Mouse (Mus musculus) heart, embryonic 12.5 days (tissue): ENCODE measurements around the gene Ltbp2. TPM values are rescaled to one million over a fixed set of nuclear protein-coding genes. Genes with fewer than 3 reads are reported as not detected.

ENCODE experiments used
- ATAC-seq: fragments of 200-750 bp; cut with Nextera tagmentation; 2 replicates; pipeline ENCODE4 v1.8.0; 2017; ENCODE audit warnings: moderate TSS enrichment, moderate library complexity; ENCODE audit not compliant: insufficient number of reproducible peaks, low FRiP score
- H3K27ac ChIP-seq: fragments of 300-500 bp; sonication (generic); 2 replicates; pipeline ENCODE4 v1.5.1; 2016; ENCODE audit warnings: mild to moderate bottlenecking, moderate library complexity; ENCODE audit not compliant: poor library complexity, severe bottlenecking
- H3K27me3 ChIP-seq: fragments of 300-500 bp; sonication (generic); replicated peaks from 2 replicates; pipeline ENCODE4 v1.6.1; 2016; ENCODE audit warnings: mild to moderate bottlenecking, moderate library complexity
- H3K36me3 ChIP-seq: fragments of 300-500 bp; sonication (generic); 2 replicates; pipeline ENCODE4 v1.6.1; 2016; ENCODE audit warnings: mild to moderate bottlenecking, moderate library complexity
- H3K4me1 ChIP-seq: fragments of 300-500 bp; sonication (generic); replicated peaks from 2 replicates; pipeline ENCODE4 v1.6.1; 2016; ENCODE audit warnings: mild to moderate bottlenecking
- H3K4me2 ChIP-seq: fragments of 300-500 bp; sonication (generic); 2 replicates; pipeline ENCODE4 v1.6.1; 2016; ENCODE audit warnings: mild to moderate bottlenecking, moderate library complexity
- H3K4me3 ChIP-seq: fragments of 300-500 bp; sonication (generic); 2 replicates; pipeline ENCODE4 v1.5.1; 2016; ENCODE audit warnings: mild to moderate bottlenecking
- H3K9ac ChIP-seq: fragments of 300-500 bp; sonication (generic); 2 replicates; pipeline ENCODE4 v1.6.1; 2016; ENCODE audit warnings: mild to moderate bottlenecking, moderate library complexity
- H3K9me3 ChIP-seq: fragments of 300-500 bp; sonication (generic); replicated peaks from 2 replicates; pipeline ENCODE4 v1.6.1; 2016; ENCODE audit warnings: mild to moderate bottlenecking, moderate library complexity
- WGBS: fragments of 180-500 bp; shearing (Covaris S2); methylation state at CpG from one replicate; pipeline ENCODE4 v1.1.7; 2016; 5-methylcytosine and 5-hydroxymethylcytosine counted together
- polyA plus RNA-seq: library from polyadenylated mRNA; unstranded; fragments of >200 nt; fragmentation: Nextera tagmentation; extraction: Ambion mirVana; gene quantifications from 2 replicates; pipeline ENCODE4 v1.2.1, GENCODE M21; 2016

Ltbp2 gene
- polyA plus RNA-seq, 1 experiment from 2014 or later = 0.68 TPM

DNA sequence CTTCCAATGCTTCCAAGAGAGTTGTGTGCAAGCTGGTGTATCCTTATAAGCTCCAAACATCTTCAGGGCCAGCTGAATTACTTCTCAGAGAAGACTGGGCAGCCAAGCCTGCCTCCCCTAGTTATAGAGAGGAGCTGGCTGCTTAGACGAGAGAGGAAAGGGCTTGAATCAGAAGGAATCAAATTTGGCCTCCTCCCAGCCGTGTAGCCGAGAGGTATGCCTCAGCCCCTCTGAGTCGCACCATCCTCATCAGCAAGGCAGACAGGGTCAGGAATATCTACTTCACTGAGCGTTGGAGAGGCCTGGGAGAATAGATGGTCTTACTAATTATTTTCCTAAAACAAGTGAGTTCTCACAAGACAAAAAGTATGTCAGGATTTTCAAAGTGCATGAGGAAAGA, 40.7 kb downstream of the Ltbp2 start:
- no peaks in the 10 kb centered on the region for H3K9me3 ChIP-seq
- H3K27ac ChIP-seq = no peak overlapping the region
- peaks cover 15% of the 10 kb centered on the region; the same call in 1 of the 2 replicates for H3K27me3 ChIP-seq
- WGBS = 70% methylated on average over 5 of the region's 5 CpGs
- H3K4me1 ChIP-seq = peaks cover 14% of the 10 kb centered on the region
- no peak for ATAC-seq
- no peak overlapping the region for H3K9ac ChIP-seq
- H3K4me3 ChIP-seq = no peak overlapping the region
- H3K36me3 ChIP-seq = no peaks in the 10 kb centered on the region
- H3K4me2 ChIP-seq = no peak overlapping the region

DNA sequence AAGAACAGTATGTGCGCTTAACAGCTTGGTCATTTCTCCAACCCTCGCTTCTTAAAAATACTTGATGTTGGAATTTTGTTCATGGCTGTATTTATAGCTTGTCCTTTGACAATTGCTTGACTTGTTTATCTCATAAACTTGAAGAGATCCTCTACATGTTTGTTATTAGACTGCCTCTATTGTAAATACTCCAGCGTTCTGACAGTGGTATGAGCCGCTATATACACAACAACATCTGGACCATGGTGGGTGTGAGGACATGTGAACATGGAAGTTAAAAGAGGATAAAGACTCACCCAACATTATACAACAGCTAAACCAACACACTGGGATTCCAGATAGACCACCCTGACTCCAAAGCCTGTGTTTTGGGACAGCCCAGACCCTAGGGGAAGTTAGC, 41.6 kb downstream of the Ltbp2 start:
- Histone ChIP-seq H3K4me3 (no peak overlapping the region), H3K9me3 (no peaks in the 10 kb centered on the region), H3K27me3 (peaks cover 24% of the 10 kb centered on the region), H3K36me3 (no peaks in the 10 kb centered on the region), H3K27ac (no peak overlapping the region), H3K4me1 (peaks cover 16% of the 10 kb centered on the region), H3K9ac (no peak overlapping the region), H3K4me2 (no peak overlapping the region)
- no peak for ATAC-seq
- 87% methylated on average over 4 of the region's 4 CpGs for WGBS

DNA sequence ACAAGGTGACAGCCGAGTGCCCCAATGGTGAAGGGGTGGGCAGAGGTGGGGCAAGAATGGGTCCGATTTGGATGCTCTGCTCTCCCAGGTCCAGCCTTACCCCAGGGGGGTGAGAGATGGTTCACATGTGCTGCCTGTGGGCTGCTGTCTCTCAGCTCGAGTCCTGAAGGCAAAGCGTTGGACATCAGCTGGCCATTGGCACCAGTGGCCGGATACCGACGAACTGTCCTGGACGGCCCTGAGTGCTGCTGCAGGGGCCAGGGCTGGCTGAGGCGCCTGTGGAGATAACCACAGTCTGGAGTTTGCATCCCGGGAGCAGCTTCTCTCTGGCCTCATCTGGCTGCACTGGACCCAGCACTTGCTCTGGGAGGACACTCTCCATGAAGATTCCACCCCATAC, 44.7 kb downstream of the Ltbp2 start:
- 49% methylated on average over 10 of the region's 10 CpGs for WGBS
- no peak overlapping the region for H3K27ac ChIP-seq
- no peaks in the 10 kb centered on the region for H3K36me3 ChIP-seq
- no peak overlapping the region for H3K9ac ChIP-seq
- H3K4me2 ChIP-seq = no peak overlapping the region
- no peak overlapping the region for H3K4me3 ChIP-seq
- no peak for ATAC-seq
- no peaks in the 10 kb centered on the region for H3K9me3 ChIP-seq
- peaks cover 54% of the 10 kb centered on the region for H3K27me3 ChIP-seq
- peaks cover 16% of the 10 kb centered on the region for H3K4me1 ChIP-seq

DNA sequence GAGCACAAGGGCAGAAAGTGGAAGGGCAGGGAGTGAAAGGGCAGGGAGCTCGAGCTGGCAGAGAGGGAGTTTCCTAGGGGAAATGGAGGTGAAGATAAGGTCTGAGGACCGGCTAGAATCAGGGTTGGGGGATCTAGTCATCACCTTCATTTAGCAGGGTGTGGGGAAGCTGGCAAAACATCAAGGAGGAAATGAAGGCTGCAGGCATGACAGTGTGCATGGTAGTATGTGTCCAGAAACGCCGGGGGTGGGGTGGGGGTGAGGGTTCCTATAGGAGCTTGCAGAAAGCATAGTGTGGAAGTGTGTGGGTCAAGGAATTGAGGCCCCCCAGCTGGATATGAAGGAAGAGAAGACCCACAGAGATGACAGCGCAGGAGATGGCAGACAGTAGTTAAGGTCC, 45.2 kb downstream of the Ltbp2 start:
- ATAC-seq = no peak
- H3K36me3 ChIP-seq = no peaks in the 10 kb centered on the region
- H3K27ac ChIP-seq = no peak overlapping the region
- H3K4me1 ChIP-seq = peaks cover 16% of the 10 kb centered on the region
- no peak overlapping the region for H3K4me2 ChIP-seq
- H3K27me3 ChIP-seq = peaks cover 58% of the 10 kb centered on the region
- H3K9me3 ChIP-seq = no peaks in the 10 kb centered on the region
- no peak overlapping the region for H3K9ac ChIP-seq
- WGBS = 35% methylated on average over 5 of the region's 5 CpGs
- no peak overlapping the region for H3K4me3 ChIP-seq

DNA sequence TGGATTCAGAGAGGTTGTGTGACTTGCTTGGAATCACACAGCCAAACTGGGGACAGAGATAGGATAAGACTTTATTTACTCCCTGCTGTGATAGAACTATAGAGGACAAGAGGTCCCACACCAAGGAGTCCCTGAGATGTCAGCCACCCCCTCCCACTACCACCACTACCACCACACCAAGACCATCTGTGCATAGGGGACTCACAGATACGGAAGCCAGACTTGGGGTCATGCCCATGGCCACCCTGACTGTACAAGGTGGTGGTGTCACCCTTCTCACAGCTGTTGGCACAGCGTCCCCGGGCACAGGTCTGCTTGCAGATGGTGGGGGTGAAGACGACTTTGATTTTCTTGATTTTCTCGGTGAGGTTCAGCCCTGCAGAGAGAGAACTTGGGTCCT, 45.9 kb downstream of the Ltbp2 start:
- H3K27me3 ChIP-seq = peaks cover 65% of the 10 kb centered on the region
- WGBS = 89% methylated on average over 5 of the region's 5 CpGs
- no peak overlapping the region for H3K4me3 ChIP-seq
- no peaks in the 10 kb centered on the region for H3K36me3 ChIP-seq
- H3K9ac ChIP-seq = no peak overlapping the region
- H3K27ac ChIP-seq = no peak overlapping the region
- no peaks in the 10 kb centered on the region for H3K9me3 ChIP-seq
- peaks cover 16% of the 10 kb centered on the region for H3K4me1 ChIP-seq
- no peak for ATAC-seq
- H3K4me2 ChIP-seq = no peak overlapping the region

DNA sequence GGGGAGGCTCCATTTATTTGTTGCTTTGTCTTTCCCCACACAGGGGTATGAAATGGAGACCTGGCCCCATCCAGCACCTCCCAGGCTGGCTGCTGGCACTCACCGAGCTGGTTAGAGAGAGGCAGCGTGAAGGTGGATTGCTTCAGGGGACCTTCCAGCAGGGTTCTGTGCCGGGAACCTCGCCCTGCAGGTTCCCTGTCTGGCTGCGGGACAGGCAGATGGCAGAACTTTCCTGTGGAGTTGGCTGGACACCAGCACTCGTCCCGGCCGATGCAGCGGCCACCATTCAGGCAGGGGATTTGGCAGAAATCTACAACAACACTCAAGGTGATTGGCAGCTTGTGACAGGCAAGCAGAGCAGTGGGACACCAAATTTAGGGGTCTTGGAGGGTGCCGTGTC, 46.4 kb downstream of the Ltbp2 start:
- 76% methylated on average over 10 of the region's 10 CpGs for WGBS
- Histone ChIP-seq H3K4me1 (peaks cover 16% of the 10 kb centered on the region), H3K4me3 (no peak overlapping the region), H3K36me3 (no peaks in the 10 kb centered on the region), H3K4me2 (no peak overlapping the region), H3K27ac (no peak overlapping the region), H3K27me3 (peaks cover 69% of the 10 kb centered on the region), H3K9ac (no peak overlapping the region), H3K9me3 (no peaks in the 10 kb centered on the region)
- ATAC-seq = no peak

DNA sequence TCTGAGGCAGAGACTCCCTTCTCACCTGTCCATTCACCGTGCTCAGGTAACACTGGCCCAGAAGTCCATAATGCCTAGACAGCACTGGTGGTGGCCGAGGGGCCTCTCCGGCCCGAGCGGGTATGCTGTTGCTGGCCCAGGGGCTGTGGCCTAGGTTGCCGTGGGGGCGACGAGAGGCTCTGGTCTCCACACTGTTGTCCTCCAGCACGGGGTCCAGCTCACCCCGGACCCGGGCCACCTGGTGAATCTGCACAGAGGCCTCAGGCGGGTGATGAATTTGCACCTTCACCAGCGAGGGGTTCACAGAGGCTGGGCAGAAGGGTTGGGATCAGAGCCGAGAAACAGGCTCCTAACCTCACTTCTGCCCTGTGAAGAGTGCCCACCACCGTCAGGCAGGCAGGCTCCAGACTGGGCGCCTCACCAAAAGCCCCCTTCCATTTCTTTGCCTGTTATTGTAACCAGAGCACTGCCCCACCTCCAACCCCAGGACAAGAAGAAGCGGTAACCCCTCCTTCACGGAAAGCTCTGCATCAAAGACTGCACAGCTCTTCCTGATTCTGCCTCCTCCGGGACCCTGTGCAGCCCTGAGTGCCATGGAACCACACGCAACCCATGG, 47.1 kb downstream of the Ltbp2 start:
- 83% methylated on average over 20 of the region's 20 CpGs for WGBS

DNA sequence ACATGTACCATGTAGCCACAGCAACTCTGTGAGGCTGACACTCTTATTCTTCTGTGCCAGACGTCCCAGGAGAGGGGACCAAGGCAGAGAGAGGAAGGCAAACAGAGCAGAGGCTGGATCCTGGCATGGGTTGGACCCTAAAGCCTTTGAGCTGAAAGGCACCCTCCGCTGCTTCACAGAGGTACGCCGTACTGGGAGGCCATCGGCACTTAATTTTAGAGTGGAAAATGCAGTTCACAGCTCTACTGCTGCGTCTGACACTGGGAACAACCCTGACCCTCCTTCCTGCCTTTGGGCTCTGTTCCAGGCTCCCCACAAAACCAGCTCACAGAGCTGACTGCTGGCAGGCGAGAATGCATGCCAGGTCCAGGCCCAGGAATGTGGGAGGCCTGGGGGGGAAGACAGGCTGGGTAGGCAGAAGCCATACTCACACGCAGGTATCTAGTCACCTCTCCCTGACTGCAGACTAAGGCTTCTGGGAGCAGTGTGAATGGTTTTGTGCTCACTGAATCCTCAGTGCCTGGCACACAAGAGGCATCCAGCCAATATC, 48.9 kb downstream of the Ltbp2 start:
- H3K9me3 ChIP-seq = no peaks in the 10 kb centered on the region
- H3K27ac ChIP-seq = no peak overlapping the region
- H3K4me2 ChIP-seq = no peak overlapping the region
- no peaks in the 10 kb centered on the region for H3K36me3 ChIP-seq
- no peak overlapping the region for H3K4me3 ChIP-seq
- no peak for ATAC-seq
- H3K27me3 ChIP-seq = peaks cover 94% of the 10 kb centered on the region
- WGBS = 56% methylated on average over 8 of the region's 8 CpGs
- peaks cover 16% of the 10 kb centered on the region for H3K4me1 ChIP-seq
- H3K9ac ChIP-seq = no peak overlapping the region

More for the DNA sequence above, 47.1 kb downstream of the Ltbp2 start:
- H3K4me2 ChIP-seq = no peak overlapping the region
- peaks cover 16% of the 10 kb centered on the region for H3K4me1 ChIP-seq
- no peaks in the 10 kb centered on the region for H3K36me3 ChIP-seq
- peaks cover 76% of the 10 kb centered on the region for H3K27me3 ChIP-seq
- H3K27ac ChIP-seq = no peak overlapping the region
- no peak; the same call in 1 of the 2 replicates for ATAC-seq
- H3K4me3 ChIP-seq = no peak overlapping the region
- H3K9ac ChIP-seq = no peak overlapping the region
- H3K9me3 ChIP-seq = no peaks in the 10 kb centered on the region

DNA sequence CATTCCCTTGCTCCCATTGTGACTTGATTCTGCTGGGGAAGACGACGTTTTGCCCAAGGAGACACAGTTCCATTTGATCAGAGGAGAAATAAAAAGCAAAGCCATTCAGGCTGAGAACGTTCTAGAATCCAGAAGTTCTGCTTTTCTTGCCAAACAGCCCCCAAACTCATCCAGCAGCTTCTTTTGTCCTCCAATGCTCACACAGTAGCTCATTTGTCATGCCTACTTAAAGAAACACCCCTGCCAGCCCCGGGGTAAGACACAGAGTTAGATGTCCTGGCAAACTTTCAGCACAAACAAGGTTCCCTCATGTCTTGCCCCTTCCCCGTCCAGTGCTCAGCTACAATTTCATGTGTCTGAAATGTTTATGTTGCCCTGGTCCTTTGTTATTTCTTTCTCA, 52.1 kb downstream of the Ltbp2 start:
- no peak for ATAC-seq
- no peaks in the 10 kb centered on the region for H3K9me3 ChIP-seq
- H3K4me2 ChIP-seq = no peak overlapping the region
- H3K4me1 ChIP-seq = peaks cover 7% of the 10 kb centered on the region; the same call in 1 of the 2 replicates
- WGBS = 73% methylated on average over 5 of the region's 5 CpGs
- no peak overlapping the region for H3K9ac ChIP-seq
- no peak overlapping the region for H3K4me3 ChIP-seq
- peaks cover 90% of the 10 kb centered on the region for H3K27me3 ChIP-seq
- H3K27ac ChIP-seq = no peak overlapping the region
- no peaks in the 10 kb centered on the region for H3K36me3 ChIP-seq

DNA sequence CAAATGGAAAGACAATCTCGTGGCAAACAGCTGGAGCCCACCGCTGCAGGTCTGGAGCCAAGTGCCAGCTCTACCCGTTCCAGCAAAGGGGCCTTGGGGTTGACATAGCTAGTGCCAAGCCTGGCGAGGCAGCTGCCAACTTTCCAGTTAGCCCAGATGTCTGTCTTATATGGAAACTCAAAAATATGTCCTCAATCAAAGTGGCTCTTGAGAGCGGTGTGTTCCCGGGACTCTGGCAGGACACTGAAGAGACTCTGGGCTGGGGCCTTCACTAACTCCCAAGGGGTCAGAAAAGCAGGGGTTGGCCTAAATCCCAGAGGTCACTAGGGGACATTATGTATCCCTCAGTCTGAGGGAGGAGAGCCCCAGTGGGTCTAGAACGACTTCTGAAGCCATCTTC, 52.7 kb downstream of the Ltbp2 start:
- Histone ChIP-seq H3K36me3 (no peaks in the 10 kb centered on the region), H3K4me3 (no peak overlapping the region), H3K27me3 (peaks cover 84% of the 10 kb centered on the region), H3K9me3 (no peaks in the 10 kb centered on the region), H3K4me1 (peaks cover 7% of the 10 kb centered on the region; the same call in 1 of the 2 replicates), H3K9ac (no peak overlapping the region), H3K4me2 (no peak overlapping the region), H3K27ac (no peak overlapping the region)
- WGBS = 81% methylated on average over 7 of the region's 7 CpGs
- ATAC-seq = no peak

DNA sequence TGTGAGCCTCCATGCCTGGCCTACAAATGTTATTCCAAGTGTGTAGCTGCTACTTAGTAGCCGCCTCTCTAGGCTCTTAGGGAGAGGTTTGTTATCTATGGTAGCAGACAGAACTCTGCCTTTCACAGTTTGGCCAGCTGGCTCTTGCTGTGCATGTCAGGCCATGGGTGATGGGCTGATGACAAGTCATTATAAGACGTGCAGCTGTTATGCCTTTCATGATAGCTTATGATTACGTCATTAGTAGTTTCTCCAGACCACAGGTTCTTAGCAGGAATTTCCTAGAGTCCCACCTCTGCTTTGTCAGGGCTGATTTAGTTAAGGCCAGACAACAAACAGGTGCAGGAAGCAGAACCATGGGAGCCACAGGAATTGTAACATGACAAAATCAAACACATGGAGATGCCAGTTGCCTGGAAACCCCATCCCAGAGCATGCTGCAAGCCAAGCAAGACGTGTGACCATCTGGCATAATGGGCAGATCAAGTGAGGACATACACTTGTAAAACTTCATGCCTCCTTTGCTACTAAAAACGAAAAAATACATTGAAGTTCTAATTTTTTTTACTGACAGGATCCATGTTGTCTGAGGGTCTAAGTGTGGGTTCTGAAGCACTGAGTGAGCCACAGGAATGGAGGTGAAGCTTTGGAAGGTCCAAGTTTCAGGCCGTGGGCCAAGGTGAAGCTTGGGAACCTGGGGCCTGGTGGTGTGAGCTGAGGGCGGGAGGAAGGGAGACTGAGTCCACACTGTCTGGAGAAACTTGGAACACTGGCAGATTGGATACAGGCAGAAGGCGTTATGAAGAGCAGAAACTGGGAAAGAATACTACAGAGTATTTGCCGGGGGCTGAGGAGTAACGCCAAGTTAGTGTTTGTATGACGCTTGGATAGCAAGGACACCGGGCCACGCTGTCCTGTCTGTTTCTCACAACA, 56.8 kb downstream of the Ltbp2 start:
- 71% methylated on average over 13 of the region's 13 CpGs for WGBS
- Histone ChIP-seq H3K9ac (no peak overlapping the region), H3K27ac (no peak overlapping the region), H3K4me1 (peaks cover 7% of the 10 kb centered on the region; the same call in 1 of the 2 replicates), H3K27me3 (peaks cover 60% of the 10 kb centered on the region), H3K4me3 (no peak overlapping the region), H3K4me2 (no peak overlapping the region), H3K9me3 (no peaks in the 10 kb centered on the region), H3K36me3 (no peaks in the 10 kb centered on the region)
- ATAC-seq = peak; percentile 86
